Mouse (Mus musculus) hindbrain, embryonic 16.5 days (tissue): ENCODE data around the gene Pigg. TPM values are rescaled to one million over a fixed set of nuclear protein-coding genes. Genes with fewer than 3 reads are reported as not detected.

Source experiments
- ATAC-seq: fragments of 200-750 bp; cut with Nextera tagmentation; 2 replicates; pipeline ENCODE4 v1.8.0; 2017; ENCODE audit warnings: moderate TSS enrichment, moderate library complexity
- H3K27ac ChIP-seq: fragments of 300-500 bp; sonication (generic); 2 replicates; pipeline ENCODE4 v1.5.1; 2014; ENCODE audit warnings: low read depth, mild to moderate bottlenecking, control low read depth, low read length, moderate library complexity
- H3K27me3 ChIP-seq: fragments of 300-500 bp; sonication (generic); replicated peaks from 2 replicates; pipeline ENCODE4 v1.6.1; 2014; ENCODE audit warnings: low read length; ENCODE audit not compliant: control insufficient read depth, insufficient read depth
- H3K36me3 ChIP-seq: fragments of 300-500 bp; sonication (generic); 2 replicates; pipeline ENCODE4 v1.6.1; 2014; ENCODE audit warnings: mild to moderate bottlenecking, low read length, moderate library complexity, mixed read lengths; ENCODE audit not compliant: control insufficient read depth, insufficient read depth
- H3K4me1 ChIP-seq: fragments of 300-500 bp; sonication (generic); 2 replicates; pipeline ENCODE4 v1.6.1; 2014; ENCODE audit warnings: low read depth, low read length; ENCODE audit not compliant: control insufficient read depth, insufficient read depth
- H3K4me2 ChIP-seq: fragments of 300-500 bp; sonication (generic); 2 replicates; pipeline ENCODE4 v1.6.1; 2014; ENCODE audit warnings: mild to moderate bottlenecking, low read length, control low read depth, moderate library complexity
- H3K4me3 ChIP-seq: fragments of 300-500 bp; sonication (generic); 2 replicates; pipeline ENCODE4 v1.5.1; 2014; ENCODE audit warnings: mild to moderate bottlenecking, low read length, control low read depth, moderate library complexity
- H3K9ac ChIP-seq: fragments of 300-500 bp; sonication (generic); 2 replicates; pipeline ENCODE4 v1.6.1; 2014; ENCODE audit warnings: low read depth, mild to moderate bottlenecking, control low read depth, low read length, moderate library complexity
- H3K9me3 ChIP-seq: fragments of 300-500 bp; sonication (generic); 2 replicates; pipeline ENCODE4 v1.6.1; 2014; ENCODE audit warnings: mild to moderate bottlenecking, low read length, moderate library complexity; ENCODE audit not compliant: control insufficient read depth
- WGBS: fragments of 180-500 bp; shearing (Covaris S2); extraction: QIAGEN DNeasy Blood & Tissue Kit; methylation state at CpG from one replicate; pipeline ENCODE4 v1.1.7; 2014; 5-methylcytosine and 5-hydroxymethylcytosine counted together
- polyA plus RNA-seq: library from polyadenylated mRNA; unstranded; fragments of >200 nt; fragmentation: Nextera tagmentation; extraction: Ambion mirVana; gene quantifications from 2 replicates; pipeline ENCODE4 v1.2.1, GENCODE M21; 2015

The Pigg gene
- polyA plus RNA-seq, 1 experiment from 2014 or later = 5.1 TPM

GRCm38 (mm10) chr5:108367871-108368332, 55.5 kb downstream of the Pigg start, which contains the start of gene Gm42517:
Gm42517 (minus strand) TSS chr5:108367922.
- peak within 1 kb of the TSS; percentile 96 for H3K4me2 ChIP-seq
- peak within 1 kb of the TSS; percentile 85 for H3K9ac ChIP-seq

GRCm38 (mm10) chr5:108368446-108368845, 56.0 kb downstream of the Pigg start:
- peaks cover 49% of the 10 kb centered on the region for H3K27me3 ChIP-seq
- H3K4me2 ChIP-seq = peak overlapping the region; percentile 96
- no peak overlapping the region for H3K27ac ChIP-seq
- peak overlapping the region; percentile 42 for H3K9ac ChIP-seq
- no peak; the same call in 1 of the 2 replicates for ATAC-seq
- peak overlapping the region; percentile 86 for H3K4me3 ChIP-seq
- H3K4me1 ChIP-seq = peaks cover 22% of the 10 kb centered on the region
- WGBS = 4% methylated on average over 6 of the region's 6 CpGs
- no peaks in the 10 kb centered on the region for H3K36me3 ChIP-seq
- H3K9me3 ChIP-seq = no peaks in the 10 kb centered on the region

More at GRCm38 (mm10) chr5:108367871-108368332, 55.5 kb downstream of the Pigg start, which contains the start of gene Gm42517:
- ATAC-seq = peak; percentile 47
- Histone ChIP-seq H3K27ac (peak within 1 kb of the TSS; percentile 51), H3K9me3 (no peaks in the 10 kb centered on the region), H3K27me3 (peaks cover 49% of the 10 kb centered on the region), H3K36me3 (no peaks in the 10 kb centered on the region), H3K4me3 (peak within 1 kb of the TSS; percentile 86), H3K4me1 (peaks cover 22% of the 10 kb centered on the region)
- 2% methylated on average over 29 of the region's 36 CpGs for WGBS

GRCm38 (mm10) chr5:108368851-108369621, 56.6 kb downstream of the Pigg start:
- H3K36me3 ChIP-seq = no peaks in the 10 kb centered on the region
- H3K9me3 ChIP-seq = no peaks in the 10 kb centered on the region
- peaks cover 46% of the 10 kb centered on the region for H3K27me3 ChIP-seq
- no peak overlapping the region for H3K27ac ChIP-seq
- peaks cover 22% of the 10 kb centered on the region for H3K4me1 ChIP-seq
- peak overlapping the region; percentile 96 for H3K4me2 ChIP-seq
- H3K9ac ChIP-seq = peak overlapping the region; percentile 42
- peak overlapping the region; percentile 86 for H3K4me3 ChIP-seq
- ATAC-seq = peak; percentile 67
- WGBS = under 1% methylated on average over 49 of the region's 49 CpGs

- no peak for ATAC-seq
- no peak overlapping the region; the same call in 1 of the 2 replicates for H3K4me2 ChIP-seq
These were observed 57.6 kb downstream of the Pigg start for GRCm38 (mm10) chr5:108369964-108370363.

GRCm38 (mm10) chr5:108374079-108374478, 61.7 kb downstream of the Pigg start:
- 78% methylated on average over 5 of the region's 5 CpGs for WGBS
- Histone ChIP-seq H3K9me3 (no peaks in the 10 kb centered on the region), H3K9ac (no peak overlapping the region), H3K4me2 (no peak overlapping the region), H3K36me3 (no peaks in the 10 kb centered on the region), H3K27me3 (peaks cover 27% of the 10 kb centered on the region), H3K4me1 (peaks cover 4% of the 10 kb centered on the region), H3K27ac (no peak overlapping the region), H3K4me3 (no peak overlapping the region)
- no peak for ATAC-seq

More at GRCm38 (mm10) chr5:108369964-108370363, 57.6 kb downstream of the Pigg start:
- H3K9ac ChIP-seq = no peak overlapping the region
- H3K4me3 ChIP-seq = no peak overlapping the region
- peaks cover 37% of the 10 kb centered on the region for H3K27me3 ChIP-seq
- no peak overlapping the region for H3K27ac ChIP-seq
- no peaks in the 10 kb centered on the region for H3K36me3 ChIP-seq
- H3K4me1 ChIP-seq = peaks cover 22% of the 10 kb centered on the region
- no peaks in the 10 kb centered on the region for H3K9me3 ChIP-seq
- under 1% methylated on average over 6 of the region's 6 CpGs for WGBS

GRCm38 (mm10) chr5:108376059-108376458, 63.6 kb downstream of the Pigg start:
- Histone ChIP-seq H3K4me2 (no peak overlapping the region), H3K9ac (no peak overlapping the region), H3K4me3 (no peak overlapping the region), H3K9me3 (no peaks in the 10 kb centered on the region), H3K27ac (no peak overlapping the region), H3K27me3 (peaks cover 15% of the 10 kb centered on the region), H3K4me1 (no peaks in the 10 kb centered on the region), H3K36me3 (no peaks in the 10 kb centered on the region)
- 74% methylated on average over 1 of the region's 1 CpGs for WGBS
- no peak for ATAC-seq

GRCm38 (mm10) chr5:108378346-108378745, 65.9 kb downstream of the Pigg start:
- Histone ChIP-seq H3K4me3 (no peak overlapping the region), H3K9me3 (0 out of 2 replicates have a peak, but pooled peaks cover 2% of the 10 kb centered on the region), H3K4me1 (no peaks in the 10 kb centered on the region), H3K27me3 (no peaks in the 10 kb centered on the region; the same call in 1 of the 2 replicates), H3K4me2 (no peak overlapping the region), H3K27ac (no peak overlapping the region), H3K36me3 (no peaks in the 10 kb centered on the region), H3K9ac (no peak overlapping the region)
- ATAC-seq = no peak
- 83% methylated on average over 4 of the region's 4 CpGs for WGBS

GRCm38 (mm10) chr5:108385632-108386031, 73.2 kb downstream of the Pigg start:
- H3K4me1 ChIP-seq = no peaks in the 10 kb centered on the region
- H3K27ac ChIP-seq = no peak overlapping the region
- no peak overlapping the region for H3K4me2 ChIP-seq
- H3K9ac ChIP-seq = no peak overlapping the region
- H3K4me3 ChIP-seq = no peak overlapping the region
- no peaks in the 10 kb centered on the region for H3K27me3 ChIP-seq
- 0 out of 2 replicates have a peak, but pooled peaks cover 2% of the 10 kb centered on the region for H3K9me3 ChIP-seq
- no peaks in the 10 kb centered on the region for H3K36me3 ChIP-seq
- no peak for ATAC-seq
- 78% methylated on average over 2 of the region's 2 CpGs for WGBS

- Histone ChIP-seq H3K9ac (no peak overlapping the region), H3K4me2 (no peak overlapping the region), H3K27ac (no peak overlapping the region), H3K27me3 (no peaks in the 10 kb centered on the region), H3K36me3 (no peaks in the 10 kb centered on the region), H3K9me3 (0 out of 2 replicates have a peak, but pooled peaks cover 2% of the 10 kb centered on the region), H3K4me3 (no peak overlapping the region), H3K4me1 (no peaks in the 10 kb centered on the region)
- no peak for ATAC-seq
- 63% methylated on average over 4 of the region's 4 CpGs for WGBS
These were observed 74.0 kb downstream of the Pigg start for GRCm38 (mm10) chr5:108386449-108386848.
